Mouse (Mus musculus): ENCODE measurements around the gene Cd4. TPM values are rescaled to one million over a fixed set of nuclear protein-coding genes. Genes with fewer than 3 reads are reported as not detected.

The Cd4 gene
- total and polyA plus RNA-seq, 3 experiments = not detected

GRCm38 (mm10) chr6:124915942-124916694, 28.1 kb upstream of the Cd4 start:
- Histone ChIP-seq H3K79me2 (ENCODE audit: control insufficient read depth, insufficient read depth, low read length, poor library complexity) (peaks cover 6% of the 10 kb centered on the region; the same call in 1 of the 2 replicates), H3K9me3 (replicated peaks; ENCODE audit: insufficient read depth, low read length) (no peaks in the 10 kb centered on the region), H3K36me3 (ENCODE audit: control insufficient read depth in 1 of 2, insufficient read depth in 2 of 2, low read length in 2 of 2) (peaks cover 0 to 42% of the 10 kb centered on the region in 2 experiments; a peak in 2 of 4 replicates), H3K9ac (ENCODE audit: control insufficient read depth, low read depth, low read length, poor library complexity, severe bottlenecking) (peak overlapping the region; percentile 94), H3K4me3 (ENCODE audit: control insufficient read depth in 1 of 2, insufficient read depth in 1 of 2, low read depth in 2 of 2, low read length in 2 of 2) (peak overlapping the region; percentile 80 to 95), H3K4me1 (ENCODE audit: control insufficient read depth in 1 of 2, insufficient read depth in 2 of 2, low read length in 2 of 2) (peaks cover 23 to 52% of the 10 kb centered on the region in 2 experiments), H3K27me3 (ENCODE audit: control insufficient read depth in 1 of 2, insufficient read depth in 2 of 2, low read length in 2 of 2) (no peaks in the 10 kb centered on the region), H3K27ac (ENCODE audit: control insufficient read depth, low read depth, low read length) (peak overlapping the region; percentile 56)
- TF ChIP-seq MYC (IDR thresholded peaks at IDR 0.05; ENCODE audit: low read depth, low read length) = no peak; the same call in 1 of the 2 replicates
- no peak for TF ChIP-seq MAFK (IDR thresholded peaks at IDR 0.05; ENCODE audit: borderline replicate concordance, low read depth, low read length)
- no peak for TF ChIP-seq GABPA (IDR thresholded peaks at IDR 0.05; ENCODE audit: low read depth, low read length)
- TF ChIP-seq BHLHE40 (IDR thresholded peaks at IDR 0.05; ENCODE audit: borderline replicate concordance, low read depth, low read length) = no peak
- TF ChIP-seq GATA1 (IDR thresholded peaks at IDR 0.05; ENCODE audit: low read depth, low read length) = peak; percentile 52
- peak; percentile 85 for TF ChIP-seq USF1 (IDR thresholded peaks at IDR 0.05; ENCODE audit: low read depth, low read length)
- no peak for TF ChIP-seq CHD2 (IDR thresholded peaks at IDR 0.05; ENCODE audit: low read length)
- TF ChIP-seq MXI1 (IDR thresholded peaks at IDR 0.05; ENCODE audit: low read depth, low read length) = peak; percentile 71
- TF ChIP-seq E2F4 (IDR thresholded peaks at IDR 0.05; ENCODE audit: borderline replicate concordance, low read depth, low read length) = no peak
- TF ChIP-seq KAT2A (conservative IDR thresholded peaks at IDR 0.05; ENCODE audit: low read depth, low read length) = no peak
- TF ChIP-seq ZKSCAN1 (IDR thresholded peaks at IDR 0.05; ENCODE audit: low read depth, low read length) = no peak
- TF ChIP-seq USF2 (IDR thresholded peaks at IDR 0.05; ENCODE audit: borderline replicate concordance in 1 of 2, insufficient read depth in 1 of 2, low read depth in 1 of 2, low read length in 2 of 2) = no peak
- peak in 1 of 2 experiments; percentile 13; a peak in 1 of 4 replicates for TF ChIP-seq EP300 (IDR thresholded peaks at IDR 0.05; ENCODE audit: low read depth in 1 of 2, low read length in 2 of 2)
- TF ChIP-seq ELF1 (IDR thresholded peaks at IDR 0.05; ENCODE audit: low read depth, low read length) = 0 out of 2 replicates have a peak, but pooled peaks have one; percentile 6
- 0 out of 2 replicates have a peak, but pooled peaks have one; percentile 26 for TF ChIP-seq ETS1 (IDR thresholded peaks at IDR 0.05; ENCODE audit: low read depth, low read length)
- peak; percentile 27; the same call in 1 of the 2 replicates for TF ChIP-seq POLR2AphosphoS2 (IDR thresholded peaks at IDR 0.05; ENCODE audit: low read length)
- TF ChIP-seq MAX (IDR thresholded peaks at IDR 0.05; ENCODE audit: low read length) = peak; percentile 56
- peak; percentile 69 for DNase-seq (ENCODE audit: low read depth, low spot score)

Measured in MEL (cell line).